Mouse (Mus musculus) right cerebral cortex, postnatal 4 days (tissue): ENCODE measurements around the gene Hist1h1d.
"Not testable (repeated sequence)": the region's sequence is repeated elsewhere in the genome, so short reads cannot be mapped to it uniquely, and the experiment has no call there.

Experiments used
- DNase-seq: peaks from one replicate; pipeline ENCODE4 v3.0.0-alpha.2; 2022

Hist1h1d gene

GRCm38 (mm10) chr13:23573898-23574524, 20.9 kb downstream of the Hist1h1d start, which contains the start of the genes Hist1h2bf and Hist1h2ad:
Gene Hist1h2bf, minus strand, starts transcription at chr13:23574196.
Gene Hist1h2ad, plus strand, starts transcription at chr13:23574381.
- DNase-seq, result peak; percentile 77

- DNase-seq, result not testable (repeated sequence)
These were observed 21.6 kb downstream of the Hist1h1d start for GRCm38 (mm10) chr13:23574546-23575170.

GRCm38 (mm10) chr13:23575271-23575851, 22.3 kb downstream of the Hist1h1d start, which contains the start of gene Hist1h3d:
Gene Hist1h3d, plus strand, starts transcription at chr13:23575763.
- DNase-seq, result no peak

- not testable (repeated sequence) for DNase-seq
These were observed 22.8 kb downstream of the Hist1h1d start for GRCm38 (mm10) chr13:23575864-23576313.

GRCm38 (mm10) chr13:23576351-23576881, 23.4 kb downstream of the Hist1h1d start:
- DNase-seq, result no peak

- no peak for DNase-seq
These were observed 24.0 kb downstream of the Hist1h1d start for GRCm38 (mm10) chr13:23576906-23577639.

- DNase-seq, result no peak
These were observed 24.8 kb downstream of the Hist1h1d start for GRCm38 (mm10) chr13:23577835-23578234.

- DNase-seq, result peak; percentile 81
These were observed 28.6 kb downstream of the Hist1h1d start, which contains the start of gene Hist1h4d for GRCm38 (mm10) chr13:23581408-23582218. Gene Hist1h4d, plus strand, starts transcription at chr13:23581598.

GRCm38 (mm10) chr13:23582219-23583056, 29.4 kb downstream of the Hist1h1d start:
- DNase-seq, result no peak

GRCm38 (mm10) chr13:23583387-23584068, 30.5 kb downstream of the Hist1h1d start:
- no peak for DNase-seq

- no peak for DNase-seq
These were observed 31.3 kb downstream of the Hist1h1d start for GRCm38 (mm10) chr13:23584331-23584730.

GRCm38 (mm10) chr13:23585029-23585441, 32.0 kb downstream of the Hist1h1d start:
- DNase-seq, result peak; percentile 66

- DNase-seq, result peak; percentile 43
These were observed 32.5 kb downstream of the Hist1h1d start for GRCm38 (mm10) chr13:23585442-23586098.

GRCm38 (mm10) chr13:23586099-23586939, 33.3 kb downstream of the Hist1h1d start:
- DNase-seq, result no peak

- DNase-seq, result no peak
These were observed 33.8 kb downstream of the Hist1h1d start for GRCm38 (mm10) chr13:23586940-23587225.

GRCm38 (mm10) chr13:23591206-23591605, 38.1 kb downstream of the Hist1h1d start:
- no peak for DNase-seq

- DNase-seq, result not testable (repeated sequence)
These were observed 38.8 kb downstream of the Hist1h1d start for GRCm38 (mm10) chr13:23591886-23592285.

GRCm38 (mm10) chr13:23592614-23593013, 39.6 kb downstream of the Hist1h1d start:
- no peak for DNase-seq
